Mouse (Mus musculus) erythroblast, embryonic 14.5 days (primary cell): ENCODE results near the gene Txnrd1.

Experiments used
- GATA1 ChIP-seq: IDR thresholded peaks from 2 replicates; pipeline ENCODE4 v1.6.1; 2012; ENCODE audit warnings: low read length, inconsistent platforms, mixed read lengths
- TAL1 ChIP-seq: IDR thresholded peaks from 3 replicates; pipeline ENCODE4 v1.6.1; 2012; ENCODE audit warnings: low read length, inconsistent platforms, mixed read lengths

DNA sequence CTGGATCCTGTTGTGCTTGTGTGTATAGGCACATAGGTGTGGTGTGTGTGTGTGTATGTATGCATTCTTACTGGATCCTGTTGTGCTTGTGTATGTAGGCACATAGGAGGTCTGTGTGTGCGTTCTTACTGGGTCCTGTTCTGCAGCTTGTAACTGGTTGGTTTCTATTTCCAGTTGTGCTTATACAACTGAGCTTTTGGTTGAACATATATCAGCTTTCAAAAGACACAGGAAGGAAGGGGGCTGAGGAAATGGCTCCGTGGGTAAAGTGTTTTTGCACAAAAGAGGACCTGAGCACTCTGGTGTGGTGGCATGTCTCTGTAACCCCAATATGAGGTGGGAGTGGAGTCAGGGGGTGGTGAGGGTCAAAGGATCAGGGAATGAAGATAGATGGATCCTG lies 57.2 kb downstream of the Txnrd1 start:
- TF ChIP-seq GATA1 (no peak), TAL1 (no peak)
